Mouse (Mus musculus) liver, embryonic 11.5 days (tissue): ENCODE measurements around the gene Xrcc1. TPM values are rescaled to one million over a fixed set of nuclear protein-coding genes. Genes with fewer than 3 reads are reported as not detected.

Experiments used
- ATAC-seq: fragments of 200-750 bp; cut with Nextera tagmentation; replicated peaks from 2 replicates; pipeline ENCODE4 v1.8.0; 2017; ENCODE audit warnings: moderate number of reproducible peaks, mild to moderate bottlenecking, moderate TSS enrichment, moderate library complexity; ENCODE audit not compliant: low FRiP score
- DNase-seq: peaks from one replicate; pipeline ENCODE4 v3.0.0-alpha.2; 2017; ENCODE audit warnings: low spot score
- H3K27ac ChIP-seq: fragments of 300-500 bp; sonication (generic); 2 replicates; pipeline ENCODE4 v1.5.1; 2014; ENCODE audit warnings: mild to moderate bottlenecking, low read depth, low read length, control low read depth
- H3K27me3 ChIP-seq: fragments of 300-500 bp; sonication (generic); replicated peaks from 2 replicates; pipeline ENCODE4 v1.6.1; 2014; ENCODE audit warnings: low read length, mixed read lengths; ENCODE audit not compliant: control insufficient read depth, insufficient read depth
- H3K36me3 ChIP-seq: fragments of 300-500 bp; sonication (generic); 2 replicates; pipeline ENCODE4 v1.6.1; 2014; ENCODE audit warnings: mild to moderate bottlenecking, low read length, moderate library complexity, mixed read lengths; ENCODE audit not compliant: control insufficient read depth, insufficient read depth
- H3K4me1 ChIP-seq: fragments of 300-500 bp; sonication (generic); replicated peaks from 2 replicates; pipeline ENCODE4 v1.6.1; 2014; ENCODE audit warnings: low read length, mixed read lengths; ENCODE audit not compliant: control insufficient read depth, insufficient read depth
- H3K4me2 ChIP-seq: fragments of 300-500 bp; sonication (generic); 2 replicates; pipeline ENCODE4 v1.6.1; 2014; ENCODE audit warnings: mild to moderate bottlenecking, control low read depth, moderate library complexity
- H3K4me3 ChIP-seq: fragments of 300-500 bp; sonication (generic); 2 replicates; pipeline ENCODE4 v1.5.1; 2014; ENCODE audit warnings: low read depth, low read length, control low read depth
- H3K9ac ChIP-seq: fragments of 300-500 bp; sonication (generic); 2 replicates; pipeline ENCODE4 v1.6.1; 2014; ENCODE audit warnings: low read depth, low read length, control low read depth
- H3K9me3 ChIP-seq: fragments of 300-500 bp; sonication (generic); 2 replicates; pipeline ENCODE4 v1.6.1; 2016; ENCODE audit warnings: low read length, inconsistent platforms, mixed read lengths; ENCODE audit not compliant: control insufficient read depth
- WGBS: fragments of 180-500 bp; shearing (Covaris S2); extraction: QIAGEN DNeasy Blood & Tissue Kit; methylation state at CpG from one replicate; pipeline ENCODE4 v1.1.7; 2014; 5-methylcytosine and 5-hydroxymethylcytosine counted together
- polyA plus RNA-seq: library from polyadenylated mRNA; unstranded; fragments of >200 nt; fragmentation: Nextera tagmentation; extraction: Ambion mirVana; gene quantifications from 2 replicates; pipeline ENCODE4 v1.2.1, GENCODE M21; 2014

Xrcc1 gene
- polyA plus RNA-seq, 1 experiment from 2014 or later: 102 TPM

DNA sequence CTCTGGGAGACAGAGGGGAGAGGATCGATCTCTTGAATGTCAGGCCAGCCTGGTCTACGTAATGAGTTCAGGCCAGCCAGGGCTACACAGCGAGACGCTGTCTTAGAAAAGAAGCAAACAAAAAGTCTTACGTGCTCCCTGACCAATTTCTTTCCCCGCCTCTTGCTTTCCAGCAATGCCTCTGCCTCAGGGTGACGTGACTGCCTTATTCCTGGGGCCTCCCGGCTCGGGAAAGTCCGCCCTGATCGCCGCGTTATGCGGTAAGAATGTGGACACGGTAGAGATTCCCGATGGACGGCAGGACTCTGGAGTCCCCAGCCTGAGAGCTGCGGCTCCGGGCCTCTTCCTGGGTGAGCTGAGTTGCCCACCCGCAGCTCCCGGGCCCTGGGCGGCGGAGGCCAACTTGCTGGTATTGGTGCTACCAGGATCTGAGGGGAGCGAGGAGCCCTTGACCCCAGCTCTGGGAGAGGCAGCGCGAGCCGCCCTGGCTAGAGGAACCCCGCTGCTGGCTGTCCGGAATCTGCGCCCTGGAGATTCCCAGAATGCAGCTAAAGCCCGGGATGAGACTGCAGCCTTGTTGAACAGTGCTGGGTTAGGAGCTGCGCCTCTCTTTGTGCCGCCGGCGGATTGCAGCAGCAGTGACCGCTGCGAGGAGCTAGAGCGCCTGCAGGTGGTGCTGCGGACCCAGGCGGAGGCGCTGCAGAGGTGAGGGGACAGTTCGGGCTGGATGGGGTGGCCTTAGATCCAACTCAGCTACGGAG, 14.7 kb upstream of the Xrcc1 start:
- Histone ChIP-seq H3K4me1 (peaks cover 15% of the 10 kb centered on the region), H3K36me3 (peaks cover 9% of the 10 kb centered on the region), H3K27ac (peak overlapping the region; percentile 71), H3K9me3 (no peaks in the 10 kb centered on the region), H3K4me3 (peak overlapping the region; percentile 67), H3K27me3 (peaks cover 13% of the 10 kb centered on the region), H3K9ac (peak overlapping the region; percentile 80), H3K4me2 (peak overlapping the region; percentile 96)
- WGBS: 3% methylated on average over 43 of the region's 43 CpGs
- DNase-seq (peak; percentile 80), ATAC-seq (peak; percentile 63)

DNA sequence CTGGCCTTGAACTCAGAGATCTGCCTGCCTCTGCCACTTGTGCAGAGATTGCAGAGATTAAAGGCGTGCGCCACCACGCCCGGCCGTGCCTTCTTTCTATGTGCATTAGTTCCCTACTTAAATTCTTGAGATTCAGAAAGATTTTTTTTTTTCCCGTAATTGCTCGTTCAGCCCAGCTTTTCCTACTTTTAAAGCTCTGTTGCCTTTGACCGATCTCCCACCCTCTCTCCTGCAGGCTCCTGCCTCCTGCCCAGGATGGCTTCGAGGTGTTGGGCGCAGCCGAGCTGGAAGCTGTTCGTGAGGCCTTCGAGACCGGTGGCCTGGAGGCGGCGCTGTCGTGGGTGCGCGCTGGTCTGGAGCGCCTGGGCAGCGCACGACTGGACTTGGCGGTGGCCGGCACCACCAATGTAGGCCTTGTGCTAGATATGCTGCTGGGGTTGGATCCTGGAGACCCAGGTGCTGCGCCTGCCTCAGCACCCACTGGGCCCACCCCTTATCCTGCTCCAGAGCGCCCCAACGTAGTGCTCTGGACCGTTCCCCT, 13.0 kb upstream of the Xrcc1 start:
- Histone ChIP-seq H3K4me2 (no peak overlapping the region), H3K9me3 (no peaks in the 10 kb centered on the region), H3K9ac (no peak overlapping the region), H3K27ac (no peak overlapping the region), H3K4me1 (peaks cover 15% of the 10 kb centered on the region), H3K27me3 (peaks cover 13% of the 10 kb centered on the region), H3K36me3 (peaks cover 9% of the 10 kb centered on the region), H3K4me3 (no peak overlapping the region)
- DNase-seq (no peak), ATAC-seq (no peak)
- WGBS: 82% methylated on average over 28 of the region's 28 CpGs

DNA sequence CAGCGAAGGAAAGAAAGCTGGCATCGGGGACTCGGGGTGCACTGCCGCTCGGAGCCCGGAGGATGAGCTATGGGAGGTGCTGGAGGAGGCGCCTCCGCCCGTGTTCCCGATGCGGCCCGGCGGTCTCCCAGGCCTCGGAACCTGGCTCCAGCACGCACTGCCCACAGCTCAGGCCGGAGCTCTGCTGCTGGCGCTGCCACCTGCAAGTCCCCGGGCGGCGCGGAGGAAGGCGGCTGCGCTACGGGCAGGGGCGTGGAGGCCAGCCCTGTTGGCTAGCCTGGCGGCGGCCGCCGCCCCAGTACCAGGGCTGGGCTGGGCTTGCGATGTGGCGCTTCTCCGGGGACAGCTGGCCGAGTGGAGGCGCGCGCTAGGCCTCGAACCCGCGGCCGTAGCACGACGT, 12.3 kb upstream of the Xrcc1 start:
- Histone ChIP-seq H3K4me3 (no peak overlapping the region), H3K27ac (no peak overlapping the region), H3K4me2 (peak overlapping the region; percentile 17; the same call in 1 of the 2 replicates), H3K27me3 (peaks cover 13% of the 10 kb centered on the region), H3K36me3 (peaks cover 9% of the 10 kb centered on the region), H3K4me1 (peaks cover 15% of the 10 kb centered on the region), H3K9ac (no peak overlapping the region), H3K9me3 (no peaks in the 10 kb centered on the region)
- 60% methylated on average over 42 of the region's 42 CpGs for WGBS
- no peak for ATAC-seq
- DNase-seq: no peak

DNA sequence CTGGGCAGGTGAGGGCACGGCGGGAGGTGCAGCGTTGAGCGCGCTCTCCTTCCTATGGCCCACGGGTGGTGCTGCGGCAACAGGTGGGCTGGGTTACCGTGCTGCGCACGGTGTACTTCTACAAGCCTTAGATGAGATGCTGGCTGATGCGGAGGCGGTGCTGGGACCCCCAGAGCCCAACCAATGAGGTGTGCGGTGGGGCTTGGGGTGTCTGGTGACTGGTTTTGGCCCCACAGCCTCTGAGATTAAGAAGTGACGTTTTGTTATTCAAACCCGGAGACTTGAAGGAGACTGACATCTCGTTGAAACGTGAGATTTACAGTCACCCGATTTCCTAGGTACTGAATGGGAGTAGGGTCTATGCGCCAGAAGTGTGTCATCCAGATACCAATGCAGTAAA, 11.8 kb upstream of the Xrcc1 start:
- no peaks in the 10 kb centered on the region for H3K9me3 ChIP-seq
- no peak overlapping the region for H3K27ac ChIP-seq
- peaks cover 9% of the 10 kb centered on the region for H3K36me3 ChIP-seq
- H3K4me2 ChIP-seq: peak overlapping the region; percentile 17; the same call in 1 of the 2 replicates
- H3K4me1 ChIP-seq: peaks cover 14% of the 10 kb centered on the region
- H3K9ac ChIP-seq: no peak overlapping the region
- no peak for ATAC-seq
- WGBS: 58% methylated on average over 19 of the region's 19 CpGs
- DNase-seq: no peak
- H3K27me3 ChIP-seq: peaks cover 13% of the 10 kb centered on the region
- H3K4me3 ChIP-seq: no peak overlapping the region

DNA sequence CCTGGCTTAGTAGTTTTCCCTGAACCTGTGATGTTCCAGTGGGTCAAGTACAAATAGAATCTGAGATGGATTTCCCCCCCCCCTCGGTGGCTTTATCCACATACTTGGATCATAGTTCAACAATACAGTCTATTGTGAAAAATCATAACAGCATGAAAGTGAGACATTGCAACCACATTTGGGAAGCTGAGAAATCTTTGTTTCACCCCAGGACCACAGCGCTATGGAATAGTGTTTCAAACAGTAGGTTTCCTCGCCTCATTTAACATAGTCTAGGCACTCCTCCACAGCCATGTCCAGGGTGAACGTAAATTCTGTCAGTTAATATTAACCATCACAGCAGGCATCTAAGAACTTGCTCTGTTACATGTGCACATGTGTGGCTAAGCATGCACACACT, 9.0 kb upstream of the Xrcc1 start:
- H3K27ac ChIP-seq: no peak overlapping the region
- WGBS: 84% methylated on average over 4 of the region's 4 CpGs
- ATAC-seq: no peak

DNA sequence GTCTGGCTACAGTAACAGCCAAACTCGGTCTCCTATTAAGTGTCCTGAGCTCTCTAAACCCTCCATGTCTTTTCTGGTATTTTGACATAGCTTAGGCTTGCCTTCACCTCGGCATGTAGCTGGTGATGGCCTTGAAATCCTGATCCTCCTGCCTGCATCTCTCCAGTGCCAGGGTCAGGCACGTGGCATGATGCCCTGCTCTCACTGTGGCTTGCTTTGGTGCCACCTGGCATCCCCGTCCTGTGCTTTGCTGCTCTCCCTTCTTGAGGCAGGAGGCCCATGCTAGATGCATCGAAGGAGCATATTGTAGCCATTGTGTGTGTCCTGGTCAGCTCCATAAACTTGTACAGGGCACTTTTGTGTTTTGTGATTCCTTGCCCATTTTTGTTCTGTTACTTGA, 8.5 kb upstream of the Xrcc1 start:
- DNase-seq: no peak

More for the DNA sequence above, 9.0 kb upstream of the Xrcc1 start:
- no peak overlapping the region for H3K4me3 ChIP-seq
- no peak overlapping the region for H3K4me2 ChIP-seq
- no peaks in the 10 kb centered on the region for H3K9me3 ChIP-seq
- DNase-seq: no peak
- peaks cover 9% of the 10 kb centered on the region for H3K36me3 ChIP-seq
- H3K9ac ChIP-seq: no peak overlapping the region
- H3K4me1 ChIP-seq: peaks cover 2% of the 10 kb centered on the region; the same call in 1 of the 2 replicates
- H3K27me3 ChIP-seq: peaks cover 13% of the 10 kb centered on the region

DNA sequence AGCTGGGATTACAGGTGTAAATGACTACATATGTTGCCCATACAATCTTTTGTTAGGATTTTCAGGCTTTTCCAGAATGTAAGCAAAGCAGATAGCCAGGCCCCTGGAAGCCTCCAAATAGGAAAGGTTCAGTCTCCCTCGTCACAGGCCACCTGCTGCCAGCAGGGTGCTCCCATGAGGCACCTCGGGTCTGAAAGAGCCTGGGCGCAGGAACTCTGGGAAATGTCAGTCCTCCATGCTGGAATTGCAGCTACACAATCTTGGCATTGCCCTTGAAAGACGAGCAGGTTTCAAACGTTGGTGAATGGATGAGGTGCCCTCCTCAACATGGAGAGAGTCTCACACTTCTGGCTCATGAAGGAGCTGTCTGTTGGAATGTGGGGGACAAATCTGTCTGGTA, 7.9 kb upstream of the Xrcc1 start:
- Histone ChIP-seq H3K4me1 (no peaks in the 10 kb centered on the region), H3K4me3 (no peak overlapping the region), H3K9ac (no peak overlapping the region), H3K27me3 (peaks cover 12% of the 10 kb centered on the region), H3K9me3 (no peaks in the 10 kb centered on the region), H3K36me3 (peaks cover 8% of the 10 kb centered on the region), H3K4me2 (no peak overlapping the region), H3K27ac (no peak overlapping the region)
- DNase-seq (no peak), ATAC-seq (no peak)
- WGBS: 46% methylated on average over 5 of the region's 5 CpGs

More for the DNA sequence above, 8.5 kb upstream of the Xrcc1 start:
- H3K9me3 ChIP-seq: no peaks in the 10 kb centered on the region
- H3K27ac ChIP-seq: no peak overlapping the region
- H3K36me3 ChIP-seq: peaks cover 9% of the 10 kb centered on the region
- peaks cover 13% of the 10 kb centered on the region for H3K27me3 ChIP-seq
- no peak overlapping the region for H3K4me3 ChIP-seq
- H3K4me2 ChIP-seq: no peak overlapping the region
- ATAC-seq: no peak
- WGBS: 71% methylated on average over 5 of the region's 5 CpGs
- H3K4me1 ChIP-seq: no peaks in the 10 kb centered on the region
- no peak overlapping the region for H3K9ac ChIP-seq

DNA sequence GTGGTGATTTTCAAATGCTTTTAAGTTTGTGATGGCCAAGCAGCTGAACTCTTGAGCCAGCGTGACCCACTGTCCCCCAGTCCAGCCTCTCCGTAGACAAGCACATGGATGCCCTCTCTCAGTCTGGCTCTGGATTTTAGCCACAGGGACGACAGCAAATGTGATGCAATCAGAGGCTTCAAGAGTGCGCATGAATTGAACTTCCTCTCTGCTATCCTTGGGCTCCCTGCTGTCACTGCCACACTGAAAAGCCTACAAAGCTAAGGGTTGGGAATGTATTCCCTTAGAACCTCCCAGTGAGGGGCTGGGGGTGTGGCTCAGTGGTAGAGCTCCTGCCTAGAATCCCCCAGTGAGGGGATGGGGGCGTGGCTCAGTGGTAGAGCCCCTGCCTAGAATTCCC, 7.4 kb upstream of the Xrcc1 start:
- Histone ChIP-seq H3K9me3 (no peaks in the 10 kb centered on the region), H3K27ac (no peak overlapping the region), H3K4me3 (no peak overlapping the region), H3K4me1 (no peaks in the 10 kb centered on the region), H3K36me3 (peaks cover 4% of the 10 kb centered on the region), H3K27me3 (peaks cover 7% of the 10 kb centered on the region), H3K4me2 (no peak overlapping the region), H3K9ac (no peak overlapping the region)
- no peak for DNase-seq
- WGBS: 61% methylated on average over 5 of the region's 5 CpGs
- no peak for ATAC-seq

DNA sequence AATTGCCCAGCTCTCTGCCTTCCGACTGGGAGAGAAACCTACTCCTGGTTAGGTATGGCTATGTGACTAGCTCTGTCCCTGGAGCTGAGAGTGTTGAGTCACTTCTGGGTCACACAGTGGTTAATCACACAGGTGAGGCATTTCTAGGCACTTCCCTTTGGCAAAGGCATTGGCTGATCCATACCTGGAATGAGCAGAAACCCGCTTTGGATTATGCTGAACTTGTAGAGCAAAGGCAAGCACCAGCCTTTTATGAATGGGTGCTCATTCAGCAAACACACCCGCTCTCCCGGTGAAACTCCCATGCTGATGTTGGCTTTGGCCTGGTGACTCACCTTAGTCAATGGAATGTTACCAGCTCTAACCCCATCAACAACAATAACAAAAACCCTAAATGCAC, 6.4 kb upstream of the Xrcc1 start:
- DNase-seq (no peak), ATAC-seq (no peak)
- H3K9me3 ChIP-seq: no peaks in the 10 kb centered on the region
- no peak overlapping the region for H3K27ac ChIP-seq
- no peaks in the 10 kb centered on the region for H3K27me3 ChIP-seq
- WGBS: 90% methylated on average over 4 of the region's 4 CpGs
- no peaks in the 10 kb centered on the region for H3K36me3 ChIP-seq
- no peak overlapping the region for H3K4me3 ChIP-seq
- H3K4me1 ChIP-seq: no peaks in the 10 kb centered on the region
- H3K9ac ChIP-seq: no peak overlapping the region
- no peak overlapping the region for H3K4me2 ChIP-seq
